Mouse (Mus musculus): ENCODE results near the gene Cyfip2. TPM values are rescaled to one million over a fixed set of nuclear protein-coding genes. Genes with fewer than 3 reads are reported as not detected.

The Cyfip2 gene
- polyA plus RNA-seq, 1 experiment from 2014 or later: 8.9 TPM

DNA sequence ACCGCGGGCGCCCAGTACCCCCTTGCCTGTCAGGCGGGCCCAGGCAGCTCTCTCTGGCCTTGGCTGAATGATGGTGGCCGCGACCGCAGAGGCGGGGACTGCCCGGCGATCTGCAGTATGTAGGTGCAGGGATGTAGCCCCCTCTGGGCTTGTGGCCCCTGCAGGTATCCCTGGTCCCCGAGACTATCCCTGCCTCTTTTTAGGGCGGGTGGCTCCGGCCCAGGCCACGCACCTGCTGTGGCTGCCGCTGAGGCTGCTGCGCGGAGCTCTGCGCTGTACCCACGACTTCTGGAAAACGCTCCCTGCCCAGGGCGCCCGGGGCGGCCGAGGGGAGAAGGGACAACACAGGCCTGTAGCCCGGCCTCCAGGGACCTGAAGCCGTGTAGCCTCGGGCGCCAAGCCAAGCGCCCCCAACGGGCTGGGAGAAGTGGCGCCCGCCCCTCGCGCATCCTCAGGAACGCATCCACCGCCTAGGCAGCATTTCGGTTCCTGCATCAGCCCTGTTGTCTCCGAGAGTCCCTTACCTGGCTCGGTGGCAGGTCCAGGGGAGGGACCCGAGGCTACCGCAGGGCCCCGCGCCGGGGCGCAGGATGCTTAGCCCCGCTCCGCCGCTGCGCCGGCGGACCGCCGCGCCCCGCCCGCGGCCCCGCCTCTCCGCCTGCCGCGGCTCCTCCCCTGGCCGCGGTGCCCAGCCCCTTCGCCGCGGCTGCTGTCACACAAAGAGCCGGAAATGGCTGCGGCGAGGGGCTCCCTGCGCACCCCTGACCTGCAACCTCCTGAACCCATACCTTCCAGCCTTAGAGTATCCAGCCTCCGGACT lies 746 bp downstream of the Cyfip2 start:
- peak; percentile 77 for ATAC-seq (ENCODE audit: insufficient number of reproducible peaks, insufficient read depth, low FRiP score, low read depth)
- Histone ChIP-seq H3K36me3 (ENCODE audit: control insufficient read depth, insufficient read depth, low read length) (no peaks in the 10 kb centered on the region), H3K9me3 (ENCODE audit: control insufficient read depth, low read length) (no peaks in the 10 kb centered on the region), H3K27me3 (ENCODE audit: control insufficient read depth, insufficient read depth, low read length) (peaks cover 12% of the 10 kb centered on the region; the same call in 1 of the 2 replicates), H3K9ac (ENCODE audit: low read length) (peak overlapping the region; percentile 71), H3K27ac (replicated peaks in 1 of 2; ENCODE audit: control insufficient read depth in 1 of 2, insufficient read depth in 1 of 2, low read depth in 2 of 2, low read length in 2 of 2) (peak overlapping the region; percentile 21 to 48; a peak in 3 of 4 replicates), H3K4me3 (ENCODE audit: control insufficient read depth in 1 of 2, insufficient read depth in 1 of 2, low read depth in 1 of 2, low read length in 2 of 2) (peak overlapping the region; percentile 65 to 89), H3K4me1 (ENCODE audit: control insufficient read depth in 2 of 2, insufficient read depth in 2 of 2, low read length in 2 of 2) (peaks cover 5 to 8% of the 10 kb centered on the region in 2 experiments; a peak in 3 of 4 replicates), H3K4me2 (ENCODE audit: low read length) (peak overlapping the region; percentile 82)
- WGBS: under 1% methylated on average over 62 of the region's 71 CpGs

DNA sequence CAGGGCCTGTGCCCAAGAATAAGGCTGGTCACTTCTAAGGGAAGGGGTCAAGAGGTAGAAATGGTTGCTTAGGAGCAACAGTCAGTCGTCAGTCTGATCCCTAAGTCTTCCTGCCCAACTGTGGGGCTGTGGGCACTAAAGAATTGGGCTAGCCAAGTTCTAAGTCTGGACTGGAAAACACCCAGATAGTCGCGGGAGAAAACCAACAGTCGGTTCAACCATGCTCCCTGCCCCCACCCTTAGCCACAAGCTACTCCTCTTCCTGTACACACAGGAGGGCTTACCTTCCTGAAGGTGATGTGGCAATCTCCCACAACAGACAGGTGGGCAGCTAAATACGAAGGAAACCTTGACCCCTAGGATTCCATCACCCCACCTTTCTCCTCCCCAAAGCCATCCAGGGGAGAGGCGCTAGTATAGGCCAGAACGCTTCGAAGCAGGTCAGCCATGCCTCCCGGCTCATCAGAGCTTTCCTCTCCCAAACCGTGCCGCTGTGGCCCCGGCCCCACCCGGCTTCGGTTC lies 1.4 kb downstream of the Cyfip2 start:
- Histone ChIP-seq H3K4me1 (ENCODE audit: control insufficient read depth in 2 of 2, insufficient read depth in 2 of 2, low read length in 2 of 2) (peaks cover 5 to 8% of the 10 kb centered on the region in 2 experiments; a peak in 2 of 4 replicates), H3K4me3 (ENCODE audit: control insufficient read depth in 1 of 2, insufficient read depth in 1 of 2, low read depth in 1 of 2, low read length in 2 of 2) (peak overlapping the region; percentile 65 to 89), H3K9me3 (ENCODE audit: control insufficient read depth, low read length) (no peaks in the 10 kb centered on the region), H3K9ac (ENCODE audit: low read length) (peak overlapping the region; percentile 68), H3K36me3 (ENCODE audit: control insufficient read depth, insufficient read depth, low read length) (no peaks in the 10 kb centered on the region), H3K27ac (replicated peaks in 1 of 2; ENCODE audit: control insufficient read depth in 1 of 2, insufficient read depth in 1 of 2, low read depth in 2 of 2, low read length in 2 of 2) (no peak overlapping the region), H3K4me2 (ENCODE audit: low read length) (peak overlapping the region; percentile 82), H3K27me3 (ENCODE audit: control insufficient read depth, insufficient read depth, low read length) (peaks cover 12% of the 10 kb centered on the region; the same call in 1 of the 2 replicates)
- no peak for ATAC-seq (ENCODE audit: insufficient number of reproducible peaks, insufficient read depth, low FRiP score, low read depth)
- WGBS: 11% methylated on average over 14 of the region's 14 CpGs

GRCm38 (mm10) chr11:46310647-46311063 lies 2.0 kb downstream of the Cyfip2 start:
- WGBS: 71% methylated on average over 5 of the region's 5 CpGs
- no peak for ATAC-seq (ENCODE audit: insufficient number of reproducible peaks, insufficient read depth, low FRiP score, low read depth)
- no peak overlapping the region for H3K4me3 ChIP-seq (ENCODE audit: control insufficient read depth in 1 of 2, insufficient read depth in 1 of 2, low read depth in 1 of 2, low read length in 2 of 2)

GRCm38 (mm10) chr11:46309808-46310555 lies 2.7 kb downstream of the Cyfip2 start:
- H3K4me2 ChIP-seq (ENCODE audit: low read length): no peak overlapping the region

More at GRCm38 (mm10) chr11:46310647-46311063, 2.0 kb downstream of the Cyfip2 start:
- Histone ChIP-seq H3K9me3 (ENCODE audit: control insufficient read depth, low read length) (no peaks in the 10 kb centered on the region), H3K27me3 (ENCODE audit: control insufficient read depth, insufficient read depth, low read length) (peaks cover 12% of the 10 kb centered on the region; the same call in 1 of the 2 replicates), H3K4me1 (ENCODE audit: control insufficient read depth in 2 of 2, insufficient read depth in 2 of 2, low read length in 2 of 2) (peaks cover 5 to 8% of the 10 kb centered on the region in 2 experiments; a peak in 2 of 4 replicates), H3K36me3 (ENCODE audit: control insufficient read depth, insufficient read depth, low read length) (no peaks in the 10 kb centered on the region), H3K4me2 (ENCODE audit: low read length) (no peak overlapping the region), H3K9ac (ENCODE audit: low read length) (no peak overlapping the region), H3K27ac (replicated peaks in 1 of 2; ENCODE audit: control insufficient read depth in 1 of 2, insufficient read depth in 1 of 2, low read depth in 2 of 2, low read length in 2 of 2) (no peak overlapping the region)

DNA sequence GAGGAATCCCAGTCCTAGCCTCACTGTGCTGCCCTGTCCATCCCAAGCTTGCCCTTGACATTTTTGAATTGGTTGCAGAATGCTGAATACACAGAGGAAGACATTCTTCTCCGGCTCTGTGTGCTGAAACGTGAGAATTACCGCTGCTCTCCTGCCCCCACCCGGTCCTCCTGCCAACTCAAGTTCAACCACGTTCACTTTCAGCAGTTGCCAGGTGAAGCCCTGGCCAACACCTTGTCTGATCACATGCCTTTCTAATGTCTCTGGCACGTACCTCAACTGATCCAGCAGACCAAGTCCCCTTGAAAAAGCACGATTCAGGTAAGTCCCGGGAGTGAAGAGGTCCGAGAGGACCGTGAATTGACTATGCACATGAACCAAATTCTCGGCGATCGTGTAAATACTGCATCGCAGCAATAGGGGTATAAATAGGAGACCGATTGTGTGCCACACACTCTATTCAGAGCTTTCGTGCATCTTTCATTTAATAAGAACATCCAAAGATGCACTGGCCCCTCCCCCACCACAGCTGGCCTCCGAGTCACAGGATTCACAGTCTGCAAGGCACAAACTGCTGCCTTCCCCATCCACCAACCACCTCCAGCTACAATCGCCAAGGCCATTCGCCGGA lies 3.4 kb downstream of the Cyfip2 start:
- Histone ChIP-seq H3K27ac (replicated peaks in 1 of 2; ENCODE audit: control insufficient read depth in 1 of 2, insufficient read depth in 1 of 2, low read depth in 2 of 2, low read length in 2 of 2) (no peak overlapping the region), H3K9ac (ENCODE audit: low read length) (no peak overlapping the region), H3K36me3 (ENCODE audit: control insufficient read depth, insufficient read depth, low read length) (no peaks in the 10 kb centered on the region), H3K9me3 (ENCODE audit: control insufficient read depth, low read length) (no peaks in the 10 kb centered on the region), H3K27me3 (ENCODE audit: control insufficient read depth, insufficient read depth, low read length) (peaks cover 4% of the 10 kb centered on the region; the same call in 1 of the 2 replicates), H3K4me2 (ENCODE audit: low read length) (no peak overlapping the region), H3K4me3 (ENCODE audit: control insufficient read depth in 1 of 2, insufficient read depth in 1 of 2, low read depth in 1 of 2, low read length in 2 of 2) (no peak overlapping the region), H3K4me1 (ENCODE audit: control insufficient read depth in 2 of 2, insufficient read depth in 2 of 2, low read length in 2 of 2) (peaks cover 5 to 8% of the 10 kb centered on the region in 2 experiments; a peak in 2 of 4 replicates)
- no peak for ATAC-seq (ENCODE audit: insufficient number of reproducible peaks, insufficient read depth, low FRiP score, low read depth)
- 82% methylated on average over 20 of the region's 20 CpGs for WGBS

More at GRCm38 (mm10) chr11:46309808-46310555, 2.7 kb downstream of the Cyfip2 start:
- H3K9me3 ChIP-seq (ENCODE audit: control insufficient read depth, low read length): no peaks in the 10 kb centered on the region
- no peak for ATAC-seq (ENCODE audit: insufficient number of reproducible peaks, insufficient read depth, low FRiP score, low read depth)
- H3K36me3 ChIP-seq (ENCODE audit: control insufficient read depth, insufficient read depth, low read length): no peaks in the 10 kb centered on the region
- no peak overlapping the region for H3K4me3 ChIP-seq (ENCODE audit: control insufficient read depth in 1 of 2, insufficient read depth in 1 of 2, low read depth in 1 of 2, low read length in 2 of 2)
- peaks cover 7% of the 10 kb centered on the region; the same call in 1 of the 2 replicates for H3K27me3 ChIP-seq (ENCODE audit: control insufficient read depth, insufficient read depth, low read length)
- WGBS: 89% methylated on average over 10 of the region's 10 CpGs
- H3K27ac ChIP-seq (replicated peaks in 1 of 2; ENCODE audit: control insufficient read depth in 1 of 2, insufficient read depth in 1 of 2, low read depth in 2 of 2, low read length in 2 of 2): no peak overlapping the region
- H3K4me1 ChIP-seq (ENCODE audit: control insufficient read depth in 2 of 2, insufficient read depth in 2 of 2, low read length in 2 of 2): peaks cover 5 to 8% of the 10 kb centered on the region in 2 experiments; a peak in 2 of 4 replicates
- no peak overlapping the region for H3K9ac ChIP-seq (ENCODE audit: low read length)

DNA sequence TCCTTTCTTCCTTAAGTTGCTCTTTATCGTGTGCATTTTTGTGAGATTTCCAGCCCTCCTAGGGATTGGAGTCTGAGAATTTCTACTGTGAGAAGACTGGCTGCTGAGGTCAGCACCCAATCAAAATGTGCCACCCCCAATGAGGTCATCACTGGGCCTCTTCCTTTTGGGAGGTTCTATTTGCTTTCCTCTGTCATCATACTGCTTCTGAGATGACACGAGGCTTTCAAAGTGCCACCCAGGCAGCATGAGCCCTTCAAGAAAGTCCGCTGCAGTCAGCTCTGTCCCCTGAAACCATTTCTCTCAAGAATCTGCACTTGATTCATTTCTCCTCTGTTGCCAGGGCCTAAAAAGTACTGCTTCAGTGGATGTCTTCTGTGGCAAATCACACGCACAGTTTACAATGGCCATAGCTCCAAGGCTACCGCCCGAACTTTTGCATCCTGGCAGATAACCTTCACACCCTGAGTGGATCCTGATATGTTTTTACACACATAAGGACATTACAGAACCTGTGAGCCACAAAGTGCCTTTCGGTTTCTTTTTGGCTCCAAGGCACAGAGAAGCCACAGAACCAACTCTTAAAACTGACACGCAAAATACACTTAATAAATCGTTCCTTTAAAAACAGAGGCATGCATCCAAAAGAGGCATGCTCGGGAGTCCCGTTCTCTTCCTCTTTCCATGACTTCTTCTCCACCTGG lies 4.2 kb downstream of the Cyfip2 start:
- no peak for ATAC-seq (ENCODE audit: insufficient number of reproducible peaks, insufficient read depth, low FRiP score, low read depth)
- Histone ChIP-seq H3K36me3 (ENCODE audit: control insufficient read depth, insufficient read depth, low read length) (no peaks in the 10 kb centered on the region), H3K27me3 (ENCODE audit: control insufficient read depth, insufficient read depth, low read length) (peaks cover 4% of the 10 kb centered on the region; the same call in 1 of the 2 replicates), H3K9me3 (ENCODE audit: control insufficient read depth, low read length) (no peaks in the 10 kb centered on the region), H3K4me1 (ENCODE audit: control insufficient read depth in 2 of 2, insufficient read depth in 2 of 2, low read length in 2 of 2) (peaks cover 5 to 8% of the 10 kb centered on the region in 2 experiments; a peak in 2 of 4 replicates), H3K4me2 (ENCODE audit: low read length) (no peak overlapping the region), H3K9ac (ENCODE audit: low read length) (no peak overlapping the region), H3K27ac (replicated peaks in 1 of 2; ENCODE audit: control insufficient read depth in 1 of 2, insufficient read depth in 1 of 2, low read depth in 2 of 2, low read length in 2 of 2) (no peak overlapping the region), H3K4me3 (ENCODE audit: control insufficient read depth in 1 of 2, insufficient read depth in 1 of 2, low read depth in 1 of 2, low read length in 2 of 2) (no peak overlapping the region)
- WGBS: 75% methylated on average over 11 of the region's 11 CpGs

Measured in heart, embryonic 14.5 days (tissue).